Mouse (Mus musculus) thymus, adult 2 months (tissue): ENCODE data around the gene Rabep1.

ENCODE experiments used
- CTCF ChIP-seq: fragments of 200-500 bp; IDR thresholded peaks from 2 replicates; pipeline ENCODE4 v1.5.1; 2012; ENCODE audit warnings: mild to moderate bottlenecking, control low read depth, low read length, moderate library complexity, borderline replicate concordance; ENCODE audit not compliant: control insufficient read depth, poor library complexity, insufficient read depth; ENCODE audit errors: extremely low read depth
- POLR2A ChIP-seq: fragments of 200-500 bp; IDR thresholded peaks from 2 replicates; pipeline ENCODE4 v1.6.1; 2012; ENCODE audit warnings: mild to moderate bottlenecking, low read length, control low read depth, moderate library complexity; ENCODE audit not compliant: control insufficient read depth, poor library complexity, insufficient read depth; ENCODE audit errors: extremely low read depth

- TF ChIP-seq POLR2A, result no peak
- no peak for TF ChIP-seq CTCF
These were observed 37.9 kb upstream of the Rabep1 start for GRCm38 (mm10) chr11:70806697-70807096.
